Mouse (Mus musculus): ENCODE data around the gene Zfp872. TPM values are rescaled to one million over a fixed set of nuclear protein-coding genes. Genes with fewer than 3 reads are reported as not detected.
"Not testable (repeated sequence)": the region's sequence is repeated elsewhere in the genome, so short reads cannot be mapped to it uniquely, and the experiment has no call there.

The Zfp872 gene
- polyA plus RNA-seq, 1 experiment from 2014 or later: 0.13 TPM

GRCm38 (mm10) chr9:22196412-22196811, 8.5 kb downstream of the Zfp872 start:
- 24% methylated on average over 5 of the region's 5 CpGs for WGBS
- ATAC-seq (replicated peaks; ENCODE audit: insufficient number of reproducible peaks, insufficient read depth, low FRiP score, low read depth): no peak

DNA sequence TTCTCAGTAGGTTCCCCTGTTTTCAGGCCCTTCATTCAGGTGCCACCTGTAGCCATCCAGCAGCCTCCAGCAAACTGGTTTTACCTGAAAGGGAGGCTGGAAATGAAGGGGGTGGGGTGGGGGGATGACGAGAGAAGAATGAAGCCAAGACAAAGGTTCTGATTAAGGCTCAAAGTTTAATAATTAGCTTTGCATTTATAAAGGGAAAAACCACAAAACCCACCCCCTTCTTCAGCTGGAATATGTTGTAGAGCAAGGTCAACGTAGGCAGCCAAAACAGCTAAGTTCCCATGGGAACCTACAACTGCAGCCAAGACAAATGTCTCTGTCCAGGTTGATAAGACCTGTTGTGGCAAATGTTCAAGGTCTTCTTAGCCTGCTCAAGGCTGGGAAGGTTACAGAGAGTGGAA, 25.9 kb downstream of the Zfp872 start:
- no peaks in the 10 kb centered on the region for H3K27me3 ChIP-seq
- WGBS: 46% methylated on average over 2 of the region's 2 CpGs
- H3K36me3 ChIP-seq: no peaks in the 10 kb centered on the region
- H3K9me3 ChIP-seq (replicated peaks): no peaks in the 10 kb centered on the region
- no peak for ATAC-seq (replicated peaks; ENCODE audit: insufficient number of reproducible peaks, insufficient read depth, low FRiP score, low read depth)
- no peak overlapping the region for H3K27ac ChIP-seq
- no peak overlapping the region for H3K4me2 ChIP-seq
- H3K4me1 ChIP-seq (replicated peaks): no peaks in the 10 kb centered on the region
- no peak overlapping the region for H3K4me3 ChIP-seq
- H3K9ac ChIP-seq: no peak overlapping the region

More at GRCm38 (mm10) chr9:22196412-22196811, 8.5 kb downstream of the Zfp872 start:
- Histone ChIP-seq H3K4me1 (replicated peaks) (no peaks in the 10 kb centered on the region), H3K36me3 (no peaks in the 10 kb centered on the region), H3K27ac (no peak overlapping the region), H3K4me2 (no peak overlapping the region), H3K9me3 (replicated peaks) (peaks cover 19% of the 10 kb centered on the region), H3K9ac (no peak overlapping the region), H3K4me3 (no peak overlapping the region), H3K27me3 (no peaks in the 10 kb centered on the region)

- Histone ChIP-seq H3K27me3 (no peaks in the 10 kb centered on the region), H3K27ac (no peak overlapping the region), H3K36me3 (no peaks in the 10 kb centered on the region), H3K4me1 (replicated peaks) (no peaks in the 10 kb centered on the region), H3K4me3 (no peak overlapping the region), H3K4me2 (no peak overlapping the region), H3K9ac (no peak overlapping the region), H3K9me3 (replicated peaks) (no peaks in the 10 kb centered on the region)
- WGBS: 74% methylated on average over 2 of the region's 2 CpGs
- ATAC-seq (replicated peaks; ENCODE audit: insufficient number of reproducible peaks, insufficient read depth, low FRiP score, low read depth): no peak
These were observed 26.7 kb downstream of the Zfp872 start for GRCm38 (mm10) chr9:22214549-22214948.

DNA sequence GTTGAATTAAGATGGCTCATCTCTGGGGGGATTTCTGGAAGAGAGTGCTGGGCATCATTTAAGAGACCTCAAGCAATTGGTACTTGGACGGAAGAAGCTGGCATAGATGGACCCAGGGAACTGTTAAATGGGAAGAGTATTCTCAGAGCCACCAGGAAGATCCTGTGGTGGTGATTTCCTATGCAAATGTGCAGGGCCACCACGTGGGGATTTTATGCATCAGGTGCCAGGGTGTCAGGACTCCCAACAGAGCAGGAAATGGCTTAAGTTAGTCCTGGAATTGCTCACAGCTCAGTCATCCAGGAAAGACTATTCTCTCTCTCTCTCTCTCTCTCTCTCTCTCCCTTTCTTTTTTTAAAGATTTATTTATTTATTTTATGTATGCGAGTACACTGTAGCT, 28.8 kb downstream of the Zfp872 start:
- no peak overlapping the region for H3K4me3 ChIP-seq
- H3K9ac ChIP-seq: no peak overlapping the region
- H3K4me2 ChIP-seq: no peak overlapping the region
- no peak overlapping the region for H3K27ac ChIP-seq
- no peaks in the 10 kb centered on the region for H3K27me3 ChIP-seq
- H3K36me3 ChIP-seq: no peaks in the 10 kb centered on the region
- no peaks in the 10 kb centered on the region for H3K4me1 ChIP-seq (replicated peaks)
- H3K9me3 ChIP-seq (replicated peaks): no peaks in the 10 kb centered on the region
- no peak for ATAC-seq (replicated peaks; ENCODE audit: insufficient number of reproducible peaks, insufficient read depth, low FRiP score, low read depth)
- 45% methylated on average over 3 of the region's 3 CpGs for WGBS

DNA sequence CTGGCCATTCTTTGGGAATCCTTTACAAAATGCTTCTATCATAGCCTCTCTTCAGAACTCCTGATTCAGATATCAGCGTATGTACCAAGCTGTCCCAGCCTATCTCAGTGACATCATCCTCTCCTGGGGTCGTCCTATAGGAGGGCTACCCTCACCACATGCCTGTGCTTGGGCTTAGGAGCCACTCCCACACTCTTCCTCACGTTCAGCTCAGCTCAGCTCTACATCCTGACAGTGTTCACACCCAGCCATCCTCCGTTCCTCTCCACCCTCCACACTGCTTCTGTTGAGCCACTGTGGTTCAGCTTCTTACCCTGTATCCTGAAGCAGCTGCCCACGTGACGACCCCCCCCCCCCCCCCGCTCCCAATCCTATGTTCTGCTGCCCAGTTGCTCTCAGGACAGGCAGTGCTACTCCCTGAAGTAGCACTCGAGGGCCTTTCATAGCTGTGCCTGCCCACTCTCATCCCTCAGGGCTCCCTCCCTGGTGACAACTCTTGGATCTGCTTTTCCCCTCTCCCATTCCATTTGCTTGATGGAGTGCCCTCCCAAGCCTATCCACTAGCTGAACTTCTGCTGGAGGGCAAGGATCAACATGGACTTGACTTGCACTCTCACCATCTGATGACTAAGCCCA, 30.1 kb downstream of the Zfp872 start:
- Histone ChIP-seq H3K9ac (no peak overlapping the region), H3K4me3 (no peak overlapping the region), H3K4me1 (replicated peaks) (no peaks in the 10 kb centered on the region), H3K27me3 (no peaks in the 10 kb centered on the region), H3K9me3 (replicated peaks) (no peaks in the 10 kb centered on the region), H3K36me3 (no peaks in the 10 kb centered on the region), H3K27ac (no peak overlapping the region), H3K4me2 (no peak overlapping the region)
- 30% methylated on average over 7 of the region's 8 CpGs for WGBS
- ATAC-seq (replicated peaks; ENCODE audit: insufficient number of reproducible peaks, insufficient read depth, low FRiP score, low read depth): no peak

DNA sequence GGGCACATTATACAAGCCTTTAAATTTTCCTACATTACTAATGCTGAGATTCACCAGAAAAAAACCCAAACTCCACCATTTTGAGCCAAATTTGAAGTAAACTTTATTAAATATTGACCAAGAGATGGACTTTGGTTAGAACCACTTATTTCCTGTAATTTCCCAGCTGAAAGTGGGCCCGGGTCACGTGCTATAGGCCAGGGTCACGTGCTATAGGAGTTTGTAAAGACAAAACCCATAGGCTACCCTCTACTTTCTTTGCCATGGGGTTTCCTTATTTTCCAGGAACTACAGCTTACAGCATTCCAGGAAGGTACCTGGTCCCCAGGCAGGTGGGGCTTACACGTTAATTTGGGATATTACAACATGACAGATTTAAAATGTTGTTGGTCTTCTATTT, 36.2 kb downstream of the Zfp872 start:
- H3K4me1 ChIP-seq (replicated peaks): peaks cover 5% of the 10 kb centered on the region; the same call in 1 of the 2 replicates
- no peak overlapping the region for H3K4me3 ChIP-seq
- no peaks in the 10 kb centered on the region for H3K9me3 ChIP-seq (replicated peaks)
- WGBS: 97% methylated on average over 4 of the region's 4 CpGs
- no peaks in the 10 kb centered on the region for H3K36me3 ChIP-seq
- H3K4me2 ChIP-seq: no peak overlapping the region
- H3K27ac ChIP-seq: no peak overlapping the region
- H3K27me3 ChIP-seq: no peaks in the 10 kb centered on the region
- H3K9ac ChIP-seq: no peak overlapping the region
- ATAC-seq (replicated peaks; ENCODE audit: insufficient number of reproducible peaks, insufficient read depth, low FRiP score, low read depth): no peak

DNA sequence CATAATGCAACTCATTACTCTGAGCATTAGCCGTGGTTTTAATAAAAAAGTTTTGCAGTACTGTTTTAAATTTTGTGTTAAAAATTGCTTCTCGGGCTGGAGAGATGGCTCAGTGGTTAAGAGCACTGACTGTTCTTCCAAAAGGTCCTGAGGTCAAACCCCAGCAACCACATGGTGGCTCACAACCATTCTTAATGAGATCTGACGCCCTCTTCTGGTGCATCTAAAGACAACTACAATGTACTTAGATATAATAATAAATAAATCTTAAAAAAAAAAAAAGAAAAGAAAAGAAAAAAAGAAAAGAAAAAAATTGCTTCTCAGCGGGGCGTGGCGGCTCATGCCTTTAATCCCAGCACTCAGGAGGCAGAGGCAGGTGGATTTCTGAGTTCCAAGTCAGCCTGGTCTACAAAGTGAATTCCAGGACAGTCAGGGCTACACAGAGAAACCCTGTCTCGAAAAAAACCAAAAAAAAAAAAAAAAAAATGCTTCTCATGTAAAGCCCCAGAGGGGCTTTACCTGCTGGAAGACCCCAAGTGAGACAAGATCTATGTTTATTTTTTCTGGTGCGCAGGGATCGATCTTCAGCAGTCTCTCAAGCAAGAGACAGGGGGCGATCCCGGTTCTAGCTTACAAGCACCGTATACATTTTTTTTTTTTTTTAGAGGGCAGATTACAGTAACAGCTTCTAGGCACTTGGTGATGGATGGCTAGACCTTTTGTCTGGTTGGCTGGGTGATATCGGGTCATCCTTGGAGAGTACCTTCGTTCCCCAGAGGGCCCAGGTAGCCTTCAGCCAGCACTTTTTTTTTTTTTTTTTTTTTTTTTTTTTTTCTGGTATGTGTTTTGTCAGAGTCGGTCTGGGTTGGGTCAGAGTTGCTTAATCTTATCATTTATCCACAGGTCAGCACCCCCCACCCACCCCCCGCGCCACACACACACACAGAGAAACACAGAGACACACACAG, 36.9 kb downstream of the Zfp872 start:
- 24% methylated on average over 17 of the region's 17 CpGs for WGBS

GRCm38 (mm10) chr9:22225581-22226388, 37.9 kb downstream of the Zfp872 start, which contains the start of gene Zfp809:
Gene Zfp809 (plus strand): TSS chr9:22225714.
- peak within 1 kb of the TSS; percentile 92 for H3K9ac ChIP-seq
- WGBS: under 1% methylated on average over 35 of the region's 35 CpGs
- peak within 1 kb of the TSS; percentile 99 for H3K27ac ChIP-seq
- H3K36me3 ChIP-seq: no peaks in the 10 kb centered on the region
- no peaks in the 10 kb centered on the region for H3K9me3 ChIP-seq (replicated peaks)
- no peaks in the 10 kb centered on the region for H3K27me3 ChIP-seq
- peaks cover 5% of the 10 kb centered on the region; the same call in 1 of the 2 replicates for H3K4me1 ChIP-seq (replicated peaks)
- H3K4me3 ChIP-seq: peak within 1 kb of the TSS; percentile 81
- peak within 1 kb of the TSS; percentile 76 for H3K4me2 ChIP-seq
- ATAC-seq (replicated peaks; ENCODE audit: insufficient number of reproducible peaks, insufficient read depth, low FRiP score, low read depth): peak; percentile 97

More for the DNA sequence above, 36.9 kb downstream of the Zfp872 start:
- peak overlapping the region; percentile 81 for H3K4me3 ChIP-seq
- H3K9ac ChIP-seq: 0 out of 2 replicates have a peak overlapping the region, but pooled peaks have one; percentile 92
- no peaks in the 10 kb centered on the region for H3K27me3 ChIP-seq
- H3K4me2 ChIP-seq: peak overlapping the region; percentile 76
- peaks cover 5% of the 10 kb centered on the region; the same call in 1 of the 2 replicates for H3K4me1 ChIP-seq (replicated peaks)
- no peaks in the 10 kb centered on the region for H3K9me3 ChIP-seq (replicated peaks)
- ATAC-seq (replicated peaks; ENCODE audit: insufficient number of reproducible peaks, insufficient read depth, low FRiP score, low read depth): peak; percentile 3; the same call in 1 of the 2 replicates
- H3K36me3 ChIP-seq: no peaks in the 10 kb centered on the region
- peak overlapping the region; percentile 99 for H3K27ac ChIP-seq

DNA sequence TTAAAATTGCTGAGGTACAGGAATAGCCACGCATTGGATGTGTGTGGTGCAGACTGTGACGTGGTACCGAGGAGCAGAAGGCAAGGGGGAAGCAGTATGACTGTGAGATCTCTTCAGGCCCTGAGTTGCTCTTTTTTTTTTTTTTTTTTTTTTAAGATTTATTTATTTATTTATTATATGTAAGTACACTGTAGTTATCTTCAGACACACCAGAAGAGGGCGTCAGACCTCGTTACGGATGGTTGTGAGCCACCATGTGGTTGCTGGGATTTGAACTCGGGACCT, 38.4 kb downstream of the Zfp872 start:
- Histone ChIP-seq H3K4me2 (peak overlapping the region; percentile 76), H3K4me3 (peak overlapping the region; percentile 81), H3K27ac (peak overlapping the region; percentile 99)
- H3K4me1 ChIP-seq (replicated peaks); ATAC-seq (replicated peaks; ENCODE audit: insufficient number of reproducible peaks, insufficient read depth, low FRiP score, low read depth); H3K27me3 ChIP-seq; H3K36me3 ChIP-seq; H3K9ac ChIP-seq; H3K9me3 ChIP-seq (replicated peaks): not testable (repeated sequence)
- WGBS: 59% methylated on average over 7 of the region's 7 CpGs

GRCm38 (mm10) chr9:22226846-22227245, 39.0 kb downstream of the Zfp872 start:
- peak overlapping the region; percentile 99 for H3K27ac ChIP-seq
- no peaks in the 10 kb centered on the region for H3K27me3 ChIP-seq
- peak; percentile 38; the same call in 1 of the 2 replicates for ATAC-seq (replicated peaks; ENCODE audit: insufficient number of reproducible peaks, insufficient read depth, low FRiP score, low read depth)
- no peaks in the 10 kb centered on the region for H3K36me3 ChIP-seq
- peak overlapping the region; percentile 81 for H3K4me3 ChIP-seq
- peaks cover 10% of the 10 kb centered on the region; the same call in 1 of the 2 replicates for H3K4me1 ChIP-seq (replicated peaks)
- no peaks in the 10 kb centered on the region for H3K9me3 ChIP-seq (replicated peaks)
- H3K4me2 ChIP-seq: peak overlapping the region; percentile 76
- H3K9ac ChIP-seq: no peak overlapping the region
- 51% methylated on average over 15 of the region's 15 CpGs for WGBS

Data from heart, embryonic 15.5 days (tissue).